Mouse (Mus musculus): ENCODE data around the gene Scly.

DNA sequence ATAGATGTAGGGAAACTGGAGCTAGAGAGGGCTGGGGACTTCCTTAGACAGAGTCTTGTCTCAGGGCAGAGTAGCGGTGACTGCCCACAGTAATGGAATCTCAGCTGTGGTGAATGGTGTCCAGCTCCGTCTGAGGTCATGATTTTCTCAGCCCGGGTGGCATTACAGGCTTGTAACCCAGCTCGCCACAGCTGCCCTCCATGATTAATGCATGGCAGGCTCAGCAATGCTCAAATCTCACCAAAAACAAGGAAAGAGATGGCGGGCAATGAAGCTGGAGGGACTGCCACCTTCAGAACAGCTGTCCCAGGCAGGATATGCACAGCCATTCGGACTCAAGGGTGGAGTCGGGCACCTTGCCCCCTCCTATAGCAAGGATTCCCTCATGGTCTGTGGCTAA, 39.2 kb downstream of the Scly start:
- TF ChIP-seq EP300 (IDR thresholded peaks at IDR 0.05; ENCODE audit: low read depth in 1 of 2, low read length in 2 of 2) (no peak), POLR2A (IDR thresholded peaks at IDR 0.05; ENCODE audit: control insufficient read depth in 1 of 2, insufficient read depth in 1 of 2, low read depth in 1 of 2, low read length in 2 of 2, poor library complexity in 1 of 2) (no peak), TAL1 (IDR thresholded peaks at IDR 0.05; ENCODE audit: low read length) (no peak), CTCF (IDR thresholded peaks at IDR 0.05 in 2 of 3, conservative IDR thresholded peaks at IDR 0.05 in 1 of 3; ENCODE audit: control insufficient read depth in 1 of 3, insufficient read depth in 1 of 3, low read depth in 2 of 3, low read length in 3 of 3, poor library complexity in 1 of 3, severe bottlenecking in 1 of 3) (no peak), CHD1 (IDR thresholded peaks at IDR 0.05; ENCODE audit: low read depth, low read length) (no peak), ELF1 (IDR thresholded peaks at IDR 0.05; ENCODE audit: low read depth, low read length) (no peak), USF1 (IDR thresholded peaks at IDR 0.05; ENCODE audit: low read depth, low read length) (no peak), GABPA (IDR thresholded peaks at IDR 0.05; ENCODE audit: low read depth, low read length) (no peak), USF2 (IDR thresholded peaks at IDR 0.05; ENCODE audit: borderline replicate concordance in 1 of 2, insufficient read depth in 1 of 2, low read depth in 1 of 2, low read length in 2 of 2) (no peak), SMC3 (IDR thresholded peaks at IDR 0.05; ENCODE audit: low read depth, low read length) (no peak), ZNF384 (IDR thresholded peaks at IDR 0.05; ENCODE audit: low read depth, low read length) (no peak), BHLHE40 (IDR thresholded peaks at IDR 0.05; ENCODE audit: borderline replicate concordance, low read depth, low read length) (no peak)

Measured in MEL (cell line).